Mouse (Mus musculus): ENCODE results near the gene H2-Aa.

DNA sequence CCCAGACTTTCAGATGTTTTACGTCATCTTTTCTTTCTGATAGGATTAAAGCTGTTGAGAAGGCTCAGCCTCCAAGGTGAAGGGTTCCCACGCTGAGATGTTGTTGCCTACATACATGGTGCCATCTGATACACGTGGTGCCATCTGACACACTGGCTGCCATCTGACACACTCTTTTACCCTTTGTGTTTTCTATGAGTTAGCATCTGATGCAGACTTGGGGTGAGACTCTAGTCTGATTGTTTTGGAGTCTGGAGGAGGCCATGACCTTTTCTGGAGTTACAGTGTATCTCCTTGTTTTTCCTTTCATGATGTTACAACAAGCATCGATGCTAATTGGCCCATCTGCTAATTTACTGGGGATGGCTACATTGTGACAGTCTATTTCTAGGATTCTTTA is 43.0 kb downstream of the H2-Aa start:
- TF ChIP-seq CTCF (IDR thresholded peaks at IDR 0.05; ENCODE audit: insufficient read depth, low read depth, low read length) (no peak), POLR2A (IDR thresholded peaks at IDR 0.05; ENCODE audit: insufficient read depth, low read depth, low read length) (no peak)

All from olfactory bulb, adult 2 months (tissue).